Mouse (Mus musculus) liver, embryonic 16.5 days (tissue): ENCODE results near the gene Lgals12. TPM values are rescaled to one million over a fixed set of nuclear protein-coding genes. Genes with fewer than 3 reads are reported as not detected.

Experiments used
- ATAC-seq: fragments of 200-750 bp; cut with Nextera tagmentation; 2 replicates; pipeline ENCODE4 v1.8.0; 2017; ENCODE audit warnings: low read depth, mild to moderate bottlenecking, moderate number of reproducible peaks, moderate library complexity
- H3K27ac ChIP-seq: fragments of 300-500 bp; sonication (generic); 2 replicates; pipeline ENCODE4 v1.5.1; 2014; ENCODE audit warnings: mild to moderate bottlenecking, low read length
- H3K27me3 ChIP-seq: fragments of 300-500 bp; sonication (generic); 2 replicates; pipeline ENCODE4 v1.6.1; 2014; ENCODE audit warnings: low read depth, low read length, mixed read lengths; ENCODE audit not compliant: control insufficient read depth, insufficient read depth
- H3K36me3 ChIP-seq: fragments of 300-500 bp; sonication (generic); 2 replicates; pipeline ENCODE4 v1.6.1; 2014; ENCODE audit warnings: mild to moderate bottlenecking; ENCODE audit not compliant: control insufficient read depth, insufficient read depth
- H3K4me1 ChIP-seq: fragments of 300-500 bp; sonication (generic); 2 replicates; pipeline ENCODE4 v1.6.1; 2014; ENCODE audit warnings: low read depth, low read length, mixed read lengths; ENCODE audit not compliant: control insufficient read depth
- H3K4me2 ChIP-seq: fragments of 300-500 bp; sonication (generic); 2 replicates; pipeline ENCODE4 v1.6.1; 2014; ENCODE audit warnings: low read depth, low read length, mixed read lengths
- H3K4me3 ChIP-seq: fragments of 300-500 bp; sonication (generic); 2 replicates; pipeline ENCODE4 v1.5.1; 2014; ENCODE audit warnings: low read depth, mild to moderate bottlenecking, low read length
- H3K9ac ChIP-seq: fragments of 300-500 bp; sonication (generic); 2 replicates; pipeline ENCODE4 v1.6.1; 2014; ENCODE audit warnings: low read depth, low read length
- H3K9me3 ChIP-seq: fragments of 300-500 bp; sonication (generic); replicated peaks from 2 replicates; pipeline ENCODE4 v1.6.1; 2016; ENCODE audit warnings: low read length; ENCODE audit not compliant: control insufficient read depth
- WGBS: fragments of 180-500 bp; shearing (Covaris S2); extraction: QIAGEN DNeasy Blood & Tissue Kit; methylation state at CpG from one replicate; pipeline ENCODE4 v1.1.7; 2014; ENCODE audit not compliant: insufficient replicate concordance; 5-methylcytosine and 5-hydroxymethylcytosine counted together
- polyA plus RNA-seq: library from polyadenylated mRNA; unstranded; fragments of >200 nt; fragmentation: Nextera tagmentation; extraction: Ambion mirVana; gene quantifications from 2 replicates; pipeline ENCODE4 v1.2.1, GENCODE M21; 2015

Gene Lgals12
- 0.05 TPM in 1 of 2 replicates, not detected in the other for polyA plus RNA-seq

- H3K4me3 ChIP-seq = no peak within 1 kb of the TSS
- WGBS = 14% methylated on average over 15 of the region's 15 CpGs
- ATAC-seq = no peak
- H3K4me2 ChIP-seq = peak within 1 kb of the TSS; percentile 28
- H3K9ac ChIP-seq = no peak within 1 kb of the TSS
- H3K36me3 ChIP-seq = no peaks in the 10 kb centered on the region
- no peak within 1 kb of the TSS for H3K27ac ChIP-seq
- no peaks in the 10 kb centered on the region for H3K9me3 ChIP-seq
- peaks cover 6% of the 10 kb centered on the region for H3K27me3 ChIP-seq
- H3K4me1 ChIP-seq = no peaks in the 10 kb centered on the region; the same call in 1 of the 2 replicates
Measured at GRCm38 (mm10) chr19:7606801-7607689, at the start of gene Lgals12. Gene Lgals12 (minus strand): TSS chr19:7607193.

GRCm38 (mm10) chr19:7648913-7649666 is 42.1 kb upstream of the Lgals12 start:
- Histone ChIP-seq H3K4me3 (no peak overlapping the region), H3K27ac (no peak overlapping the region), H3K4me2 (no peak overlapping the region), H3K9me3 (no peaks in the 10 kb centered on the region), H3K27me3 (no peaks in the 10 kb centered on the region), H3K9ac (no peak overlapping the region), H3K4me1 (no peaks in the 10 kb centered on the region), H3K36me3 (no peaks in the 10 kb centered on the region)
- ATAC-seq = no peak
- WGBS = 56% methylated on average over 8 of the region's 8 CpGs

- no peaks in the 10 kb centered on the region for H3K36me3 ChIP-seq
- no peak overlapping the region for H3K27ac ChIP-seq
- no peaks in the 10 kb centered on the region for H3K27me3 ChIP-seq
- H3K9ac ChIP-seq = no peak overlapping the region
- no peaks in the 10 kb centered on the region for H3K4me1 ChIP-seq
- WGBS = 38% methylated on average over 1 of the region's 1 CpGs
- ATAC-seq = no peak
- H3K4me3 ChIP-seq = no peak overlapping the region
- H3K4me2 ChIP-seq = no peak overlapping the region
- no peaks in the 10 kb centered on the region for H3K9me3 ChIP-seq
Measured at GRCm38 (mm10) chr19:7633786-7634185, 26.8 kb upstream of the Lgals12 start.

GRCm38 (mm10) chr19:7633021-7633420 is 26.0 kb upstream of the Lgals12 start:
- Histone ChIP-seq H3K36me3 (no peaks in the 10 kb centered on the region), H3K27me3 (no peaks in the 10 kb centered on the region), H3K9me3 (no peaks in the 10 kb centered on the region), H3K4me2 (no peak overlapping the region), H3K4me1 (no peaks in the 10 kb centered on the region), H3K4me3 (no peak overlapping the region), H3K9ac (no peak overlapping the region), H3K27ac (no peak overlapping the region)
- no peak for ATAC-seq

GRCm38 (mm10) chr19:7617696-7618095 is 10.7 kb upstream of the Lgals12 start:
- WGBS = 33% methylated on average over 7 of the region's 7 CpGs
- no peaks in the 10 kb centered on the region for H3K36me3 ChIP-seq
- no peak for ATAC-seq

GRCm38 (mm10) chr19:7617085-7617484 is 10.1 kb upstream of the Lgals12 start:
- H3K9ac ChIP-seq = no peak overlapping the region
- peaks cover 12% of the 10 kb centered on the region for H3K27me3 ChIP-seq
- no peak overlapping the region for H3K27ac ChIP-seq
- 41% methylated on average over 3 of the region's 3 CpGs for whole genome bisulfite sequencing
- H3K4me1 ChIP-seq = no peaks in the 10 kb centered on the region; the same call in 1 of the 2 replicates
- no peaks in the 10 kb centered on the region for H3K9me3 ChIP-seq
- H3K4me2 ChIP-seq = no peak overlapping the region
- ATAC-seq = no peak
- no peak overlapping the region for H3K4me3 ChIP-seq
- H3K36me3 ChIP-seq = no peaks in the 10 kb centered on the region

More at GRCm38 (mm10) chr19:7617696-7618095, 10.7 kb upstream of the Lgals12 start:
- no peak overlapping the region for H3K4me2 ChIP-seq
- no peak overlapping the region for H3K27ac ChIP-seq
- H3K4me1 ChIP-seq = no peaks in the 10 kb centered on the region
- no peak overlapping the region for H3K9ac ChIP-seq
- H3K27me3 ChIP-seq = peaks cover 5% of the 10 kb centered on the region
- no peak overlapping the region for H3K4me3 ChIP-seq
- no peaks in the 10 kb centered on the region for H3K9me3 ChIP-seq

- 62% methylated on average over 5 of the region's 5 CpGs for WGBS
- H3K4me1 ChIP-seq = no peaks in the 10 kb centered on the region; the same call in 1 of the 2 replicates
- H3K9ac ChIP-seq = no peak overlapping the region
- H3K27me3 ChIP-seq = peaks cover 18% of the 10 kb centered on the region
- no peak overlapping the region for H3K4me3 ChIP-seq
- no peak overlapping the region for H3K4me2 ChIP-seq
- no peak overlapping the region for H3K27ac ChIP-seq
- no peaks in the 10 kb centered on the region for H3K36me3 ChIP-seq
- ATAC-seq = no peak
- no peaks in the 10 kb centered on the region for H3K9me3 ChIP-seq
Measured at GRCm38 (mm10) chr19:7616231-7616930, 9.4 kb upstream of the Lgals12 start.

- Histone ChIP-seq H3K9ac (no peak overlapping the region), H3K4me1 (no peaks in the 10 kb centered on the region; the same call in 1 of the 2 replicates), H3K36me3 (no peaks in the 10 kb centered on the region), H3K9me3 (no peaks in the 10 kb centered on the region), H3K4me3 (no peak overlapping the region), H3K27ac (no peak overlapping the region), H3K4me2 (no peak overlapping the region), H3K27me3 (peaks cover 18% of the 10 kb centered on the region)
- 70% methylated on average over 7 of the region's 7 CpGs for WGBS
- ATAC-seq = no peak
Measured at GRCm38 (mm10) chr19:7613151-7613550, 6.2 kb upstream of the Lgals12 start.
